Mouse (Mus musculus) E14TG2a.4 (cell line): ENCODE measurements at regions not wholly inside any gene's neighbourhood (a gene's known extent, or its start where the extent isn't known, plus 50 kb on each side); places are given as distances from the start of the nearest gene placed in this dataset.

Experiments used
- H3K27me3 ChIP-seq: 2 replicates; pipeline ENCODE4 v1.6.1; 2014; ENCODE audit warnings: low read length, control low read depth; ENCODE audit not compliant: insufficient read depth
- H3K36me3 ChIP-seq: 2 replicates; pipeline ENCODE4 v1.6.1; 2014; ENCODE audit warnings: low read length, control low read depth; ENCODE audit not compliant: insufficient read depth
- H3K4me1 ChIP-seq: replicated peaks from 2 replicates; pipeline ENCODE4 v1.6.1; 2014; ENCODE audit warnings: low read depth, low read length, control low read depth
- H3K4me3 ChIP-seq: replicated peaks from 2 replicates; pipeline ENCODE4 v1.5.1; 2014; ENCODE audit warnings: mild to moderate bottlenecking, low read length
- H3K9me3 ChIP-seq: 2 replicates; pipeline ENCODE4 v1.6.1; 2014; ENCODE audit warnings: low read length, control low read depth
- CTCF ChIP-seq: conservative IDR thresholded peaks from 2 replicates; pipeline ENCODE4 v1.5.1; 2014; ENCODE audit warnings: low read length
- NANOG ChIP-seq: IDR thresholded peaks from 2 replicates; pipeline ENCODE4 v1.6.1; 2014; ENCODE audit warnings: borderline replicate concordance, low read length, mixed read lengths
- POU5F1 ChIP-seq: IDR thresholded peaks from 2 replicates; pipeline ENCODE4 v1.6.1; 2014; ENCODE audit warnings: low read length, borderline replicate concordance

- Histone ChIP-seq H3K9me3 (no peaks in the 10 kb centered on the region), H3K4me3 (no peak overlapping the region), H3K27me3 (no peaks in the 10 kb centered on the region), H3K36me3 (no peaks in the 10 kb centered on the region), H3K4me1 (no peaks in the 10 kb centered on the region)
- TF ChIP-seq CTCF (no peak), POU5F1 (no peak), NANOG (no peak)
Measured at GRCm38 (mm10) chr4:94235650-94236206, 320.6 kb upstream of the Gm10306 start.

DNA sequence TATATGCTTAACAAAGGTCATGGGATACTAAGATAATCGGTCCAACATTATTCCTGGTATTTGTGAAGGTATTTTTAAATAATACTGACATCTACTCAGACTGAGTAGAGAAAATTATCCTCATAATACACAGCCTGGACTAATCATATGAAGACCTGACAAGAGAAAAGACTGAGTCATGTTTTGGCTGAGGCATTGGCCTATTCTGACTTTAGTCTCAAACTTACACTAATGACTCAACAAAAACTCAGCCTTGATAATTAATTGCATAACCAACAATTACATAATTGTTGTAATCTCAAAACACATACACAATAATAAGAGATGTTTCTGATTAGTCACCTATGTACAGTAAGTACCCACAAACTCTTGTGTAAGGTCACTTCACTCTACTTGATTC lies 300.3 kb upstream of the Gm10306 start:
- Histone ChIP-seq H3K36me3 (no peaks in the 10 kb centered on the region), H3K4me1 (no peaks in the 10 kb centered on the region), H3K9me3 (no peaks in the 10 kb centered on the region), H3K4me3 (no peak overlapping the region), H3K27me3 (no peaks in the 10 kb centered on the region)
- no peak for TF ChIP-seq CTCF
- no peak for TF ChIP-seq POU5F1
- no peak for TF ChIP-seq NANOG

GRCm38 (mm10) chr4:94261136-94261535 lies 295.2 kb upstream of the Gm10306 start:
- no peak overlapping the region for H3K4me3 ChIP-seq
- no peaks in the 10 kb centered on the region for H3K27me3 ChIP-seq
- no peak for TF ChIP-seq CTCF
- TF ChIP-seq NANOG: no peak
- no peak for TF ChIP-seq POU5F1
- peaks cover 5% of the 10 kb centered on the region for H3K9me3 ChIP-seq
- H3K4me1 ChIP-seq: no peaks in the 10 kb centered on the region
- no peaks in the 10 kb centered on the region for H3K36me3 ChIP-seq

- Histone ChIP-seq H3K27me3 (no peaks in the 10 kb centered on the region), H3K4me1 (no peaks in the 10 kb centered on the region), H3K36me3 (no peaks in the 10 kb centered on the region), H3K9me3 (no peaks in the 10 kb centered on the region), H3K4me3 (no peak overlapping the region)
- TF ChIP-seq NANOG (no peak), POU5F1 (no peak), CTCF (no peak)
Measured at GRCm38 (mm10) chr4:94281732-94282131, 274.6 kb upstream of the Gm10306 start.

GRCm38 (mm10) chr4:94292150-94292549 lies 264.2 kb upstream of the Gm10306 start:
- H3K4me3 ChIP-seq: no peak overlapping the region
- no peaks in the 10 kb centered on the region for H3K36me3 ChIP-seq
- H3K4me1 ChIP-seq: no peaks in the 10 kb centered on the region
- no peaks in the 10 kb centered on the region for H3K27me3 ChIP-seq
- TF ChIP-seq POU5F1 (no peak), NANOG (no peak), CTCF (no peak)
- H3K9me3 ChIP-seq: no peaks in the 10 kb centered on the region

DNA sequence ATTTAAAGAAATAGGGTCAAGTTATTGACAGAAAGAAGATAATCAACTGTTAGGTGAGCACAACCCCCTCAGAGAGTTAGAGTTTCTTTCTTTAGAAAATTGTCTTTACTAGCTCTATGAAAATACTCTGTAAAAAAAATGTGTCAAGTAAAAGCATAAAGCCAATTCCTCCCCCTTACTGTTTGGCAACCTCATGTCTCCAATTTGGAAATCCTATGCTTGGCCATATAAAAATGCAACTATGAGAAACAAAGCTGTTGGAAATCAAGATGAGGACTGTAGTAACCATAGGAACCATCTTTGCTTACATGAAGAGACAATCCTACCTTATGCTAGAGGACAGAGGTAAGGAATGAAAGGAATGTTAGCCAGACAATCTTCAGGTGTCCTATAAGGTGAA lies 239.0 kb upstream of the Gm10306 start:
- no peaks in the 10 kb centered on the region for H3K27me3 ChIP-seq
- H3K4me1 ChIP-seq: no peaks in the 10 kb centered on the region
- no peak for TF ChIP-seq NANOG
- no peak for TF ChIP-seq CTCF
- TF ChIP-seq POU5F1: no peak
- H3K9me3 ChIP-seq: no peaks in the 10 kb centered on the region
- no peak overlapping the region for H3K4me3 ChIP-seq
- no peaks in the 10 kb centered on the region for H3K36me3 ChIP-seq

- Histone ChIP-seq H3K4me1 (no peaks in the 10 kb centered on the region), H3K36me3 (no peaks in the 10 kb centered on the region), H3K4me3 (no peak overlapping the region), H3K27me3 (no peaks in the 10 kb centered on the region), H3K9me3 (no peaks in the 10 kb centered on the region)
- TF ChIP-seq CTCF (no peak), NANOG (no peak), POU5F1 (no peak)
Measured at GRCm38 (mm10) chr4:94326759-94327158, 229.6 kb upstream of the Gm10306 start.

GRCm38 (mm10) chr4:94343331-94343730 lies 213.0 kb upstream of the Gm10306 start:
- Histone ChIP-seq H3K4me1 (no peaks in the 10 kb centered on the region), H3K4me3 (no peak overlapping the region), H3K27me3 (no peaks in the 10 kb centered on the region), H3K9me3 (peaks cover 3% of the 10 kb centered on the region; the same call in 1 of the 2 replicates), H3K36me3 (no peaks in the 10 kb centered on the region)
- TF ChIP-seq NANOG: no peak
- no peak for TF ChIP-seq CTCF
- TF ChIP-seq POU5F1: no peak

GRCm38 (mm10) chr4:94349273-94349672 lies 207.1 kb upstream of the Gm10306 start:
- Histone ChIP-seq H3K4me1 (no peaks in the 10 kb centered on the region), H3K36me3 (no peaks in the 10 kb centered on the region), H3K27me3 (no peaks in the 10 kb centered on the region), H3K9me3 (no peaks in the 10 kb centered on the region), H3K4me3 (no peak overlapping the region)
- TF ChIP-seq POU5F1 (no peak), CTCF (no peak), NANOG (no peak)
